Mouse (Mus musculus) cerebellum, adult 2 months (tissue): ENCODE data around the gene Ccdc28b.

Experiments
- CTCF ChIP-seq: fragments of 200-500 bp; IDR thresholded peaks from 2 replicates; pipeline ENCODE4 v1.5.1; 2011; ENCODE audit warnings: low read depth, mild to moderate bottlenecking, control low read depth, low read length, moderate library complexity, borderline replicate concordance; ENCODE audit not compliant: insufficient read depth
- POLR2A ChIP-seq: fragments of 200-500 bp; IDR thresholded peaks from 2 replicates; pipeline ENCODE4 v1.6.1; 2011; ENCODE audit warnings: low read length, control low read depth, borderline replicate concordance; ENCODE audit not compliant: insufficient read depth

GRCm38 (mm10) chr4:129622803-129623535 is 778 bp downstream of the Ccdc28b start:
- peak; percentile 26; the same call in 1 of the 2 replicates for TF ChIP-seq POLR2A
- no peak for TF ChIP-seq CTCF
